Mouse (Mus musculus) adrenal gland, adult 2 months (tissue): ENCODE data around the gene Grk6. TPM values are rescaled to one million over a fixed set of nuclear protein-coding genes. Genes with fewer than 3 reads are reported as not detected.

Experiments
- DNase-seq: peaks from one replicate; pipeline ENCODE4 v3.0.0; 2021
- polyA plus RNA-seq: library from polyadenylated mRNA; depleted of rRNA; stranded (reverse); fragments of >200 nt; gene quantifications from 2 replicates; pipeline ENCODE4 v1.2.3, GENCODE M21; 2012
- total RNA-seq, 2 experiments: library from RNA; stranded (reverse); gene quantifications; 2 replicates each; pipeline ENCODE4 v1.2.3; 2021

The Grk6 gene
- total and polyA plus RNA-seq, 3 experiments = 28.4 to 70.5 (median 36.5) TPM

DNA sequence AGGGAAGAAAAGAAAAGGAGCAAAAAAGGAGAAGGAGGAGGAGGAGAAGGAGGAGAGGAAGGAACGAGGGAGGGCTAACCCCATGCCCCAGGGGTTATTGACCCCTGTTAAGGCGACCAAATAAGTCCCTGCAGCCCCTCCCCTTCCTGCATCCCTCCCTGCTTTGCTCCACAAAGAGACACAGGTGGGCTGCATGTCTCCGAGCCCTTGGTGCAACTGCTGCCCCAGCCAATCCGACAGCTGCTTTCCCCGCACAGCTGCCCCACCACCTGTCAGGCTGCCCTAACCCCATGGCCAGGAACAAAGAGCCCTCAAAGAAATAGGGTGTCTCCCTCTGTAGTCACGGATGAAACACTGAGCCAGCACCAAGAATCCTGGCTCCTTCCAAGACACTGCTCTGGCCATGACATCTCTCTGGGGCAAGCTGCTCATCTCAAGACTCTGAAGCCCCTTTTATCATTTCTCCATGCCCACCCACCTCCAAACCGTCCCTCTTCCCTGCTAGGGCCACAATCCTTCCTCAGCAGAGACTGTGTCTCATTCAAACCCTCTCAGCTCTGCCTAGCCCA is 39.7 kb downstream of the Grk6 start:
- no peak for DNase-seq

GRCm38 (mm10) chr13:55486029-55486794 is 41.3 kb downstream of the Grk6 start:
- no peak for DNase-seq

DNA sequence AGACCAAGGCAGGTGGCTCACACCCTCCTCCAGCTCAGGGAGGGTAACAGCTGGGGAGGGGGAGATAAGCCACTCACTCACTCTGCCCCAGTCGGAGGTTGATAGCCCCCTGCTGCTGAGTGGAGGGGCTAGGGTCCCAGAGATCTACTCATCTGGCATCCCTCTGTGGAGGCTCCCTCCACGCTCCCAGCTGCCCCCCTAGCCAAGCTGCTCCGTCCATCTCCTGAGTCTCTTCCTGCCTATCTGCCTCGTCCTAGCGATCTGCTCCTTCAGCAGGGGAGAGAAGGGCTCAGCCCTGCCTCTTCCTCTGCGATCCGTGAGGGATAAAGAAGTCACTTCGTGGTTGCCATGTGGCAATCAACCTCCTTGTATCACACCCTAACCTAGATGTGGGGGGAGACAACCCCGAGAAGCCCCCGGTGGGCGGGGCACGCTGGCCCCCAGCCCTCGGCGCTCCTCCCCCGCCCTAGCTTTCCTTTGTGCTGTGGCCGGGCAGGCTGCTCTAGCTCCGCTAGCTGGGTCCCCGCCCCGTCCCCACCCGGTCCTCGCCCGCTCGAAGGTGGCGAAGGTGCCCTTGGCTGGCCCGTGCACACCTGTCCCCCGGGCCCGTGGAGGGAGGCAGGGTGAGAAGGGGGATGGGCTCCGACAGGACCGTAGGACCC is 42.2 kb downstream of the Grk6 start:
- peak; percentile 51 for DNase-seq

DNA sequence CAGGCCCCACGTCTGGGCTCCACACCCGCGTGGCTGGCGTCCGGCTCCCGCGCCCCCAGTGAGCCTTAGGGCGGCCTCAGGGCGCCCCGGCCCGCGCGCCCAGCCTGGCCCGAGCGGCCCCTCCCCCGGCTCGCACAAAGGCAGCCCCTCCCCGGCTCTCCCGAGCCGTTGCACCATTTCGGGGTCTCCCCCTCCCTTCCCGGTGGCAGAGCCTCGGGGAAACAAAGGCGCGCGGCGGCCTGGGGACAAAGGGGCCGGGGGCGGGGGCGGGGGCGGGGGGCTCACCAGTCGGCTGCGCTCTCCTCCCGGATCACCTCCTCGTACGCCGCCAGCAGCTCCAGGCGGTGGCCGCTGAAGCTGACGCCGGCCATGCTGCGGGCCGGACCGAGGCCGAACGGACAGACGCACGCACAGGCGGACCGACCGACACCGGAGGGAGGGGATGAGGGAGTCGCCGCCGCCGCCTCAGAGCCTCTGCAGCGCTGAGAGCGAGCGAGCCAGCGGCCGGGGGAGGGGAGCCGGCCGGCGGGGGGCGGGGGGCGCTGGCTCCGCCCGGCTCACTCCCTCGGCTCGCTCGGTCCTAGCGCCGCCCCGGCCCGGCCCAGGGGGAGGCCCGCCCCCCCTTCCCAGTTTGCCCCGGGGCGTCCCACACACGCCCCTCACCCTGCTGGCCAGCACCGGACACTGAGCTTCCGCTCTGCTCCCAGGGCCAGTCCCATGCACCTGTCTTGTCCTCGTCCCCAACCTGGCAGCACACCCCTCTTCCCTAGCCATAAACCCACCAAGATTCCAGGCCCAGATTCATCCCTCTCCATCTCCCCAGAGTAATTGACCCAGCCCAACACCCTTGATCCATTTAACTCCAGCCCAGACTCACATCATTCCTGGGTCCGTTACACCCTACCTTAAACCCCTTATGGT is 43.0 kb downstream of the Grk6 start, which contains the start of gene Dbn1:
Gene Dbn1 (minus strand): TSS at position 534 of the 921 bp plus-strand sequence.
- DNase-seq = peak; percentile 61

GRCm38 (mm10) chr13:55494257-55494656 is 49.4 kb downstream of the Grk6 start:
- DNase-seq = no peak

DNA sequence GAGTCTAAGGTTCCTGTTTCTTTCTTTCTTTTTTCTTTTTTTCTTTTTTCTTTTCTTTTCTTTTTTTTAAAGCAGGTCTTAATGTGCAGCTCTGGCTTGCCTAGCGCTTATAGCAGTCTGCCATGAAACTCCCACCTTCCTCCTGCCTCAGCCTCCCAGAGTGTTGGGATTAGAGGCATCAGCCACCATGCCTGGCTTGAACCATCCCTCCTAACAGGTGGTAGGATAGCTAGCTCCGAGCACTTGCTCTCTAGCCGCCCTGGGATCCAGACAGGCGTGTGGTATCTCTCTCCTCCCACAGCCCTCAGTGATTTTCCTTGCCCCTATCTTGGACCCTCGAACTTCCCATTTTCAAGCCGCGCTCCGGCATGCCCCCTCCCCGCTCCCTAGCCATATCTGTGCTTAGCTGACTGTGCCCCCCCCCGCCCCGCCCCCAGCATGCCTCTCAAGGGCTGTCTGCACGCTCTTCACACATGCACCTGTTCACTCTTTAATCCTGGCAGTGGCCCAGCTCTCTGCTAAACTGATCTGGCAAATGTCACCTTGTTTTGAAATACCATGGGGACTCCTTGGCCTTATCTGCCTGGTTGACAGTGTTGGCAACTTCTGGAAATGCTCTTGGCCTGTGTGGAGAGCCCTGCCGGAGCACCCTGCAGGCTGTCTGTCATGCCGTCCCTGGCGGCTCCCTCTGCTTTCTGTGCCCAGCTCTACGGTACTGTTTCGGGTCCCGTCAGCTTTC is 50.2 kb downstream of the Grk6 start:
- peak; percentile 56 for DNase-seq

DNA sequence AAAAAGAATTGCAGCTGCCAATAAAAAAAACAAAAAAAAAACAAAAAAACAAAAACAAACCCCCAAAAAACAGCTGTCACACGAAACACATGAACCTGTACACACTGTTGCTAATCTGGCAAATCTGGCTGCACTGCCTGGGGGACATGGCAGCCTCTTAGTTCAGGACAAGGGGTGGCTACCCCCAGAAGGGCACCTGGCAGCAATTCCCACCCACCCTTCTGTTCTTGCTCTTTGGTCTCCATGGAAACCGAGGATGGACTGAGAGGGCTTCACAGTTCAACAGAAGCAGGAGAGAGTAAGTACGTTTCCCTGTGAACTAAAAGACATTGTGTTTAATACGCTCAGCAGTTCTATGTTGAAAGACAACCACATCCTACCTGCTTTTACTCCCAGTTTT is 50.8 kb downstream of the Grk6 start:
- DNase-seq = no peak

DNA sequence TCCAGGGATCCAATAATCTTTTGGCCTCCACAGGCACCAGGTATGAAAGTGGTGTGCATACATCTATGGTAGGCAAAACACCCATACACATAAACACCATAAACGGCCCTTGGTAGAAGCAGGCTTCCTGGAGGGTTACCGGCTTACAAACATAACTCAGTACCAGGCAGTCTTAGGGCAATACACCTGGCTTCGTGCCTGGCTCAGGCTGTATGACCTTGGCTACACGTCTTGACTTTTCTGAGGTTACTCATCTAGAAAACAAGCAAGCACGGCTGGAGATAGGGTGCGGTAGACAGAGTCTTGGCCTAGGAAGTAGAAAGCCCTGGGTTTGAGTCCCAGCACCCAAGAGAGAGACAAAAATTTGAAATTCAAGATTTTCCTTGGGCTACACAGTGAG is 51.8 kb downstream of the Grk6 start:
- no peak for DNase-seq

- DNase-seq = no peak
Observed at GRCm38 (mm10) chr13:55498906-55499305, 54.0 kb downstream of the Grk6 start.

- no peak for DNase-seq
Observed at GRCm38 (mm10) chr13:55500575-55500974, 55.7 kb downstream of the Grk6 start.

- DNase-seq = no peak
Observed at GRCm38 (mm10) chr13:55502405-55502804, 57.5 kb downstream of the Grk6 start.

DNA sequence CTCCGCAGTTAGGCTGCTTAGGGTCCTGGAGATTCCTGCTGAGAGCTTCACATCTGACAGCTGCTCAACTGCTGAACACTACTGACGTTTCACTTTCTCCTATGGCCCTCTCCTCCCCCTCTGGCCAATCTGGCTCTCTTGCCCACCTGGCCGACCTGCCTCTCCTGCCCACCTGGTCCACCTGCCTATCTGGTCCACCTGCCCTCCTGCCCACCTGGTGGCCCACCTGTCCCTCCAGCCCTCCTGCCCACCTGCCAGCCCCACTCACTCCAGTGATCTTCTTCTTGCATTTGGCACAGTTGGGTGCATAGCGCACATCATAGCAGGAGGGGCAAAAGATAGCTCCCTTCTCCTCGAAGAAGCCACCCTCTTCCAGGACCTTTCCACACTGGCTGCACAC is 59.5 kb downstream of the Grk6 start:
- no peak for DNase-seq

DNA sequence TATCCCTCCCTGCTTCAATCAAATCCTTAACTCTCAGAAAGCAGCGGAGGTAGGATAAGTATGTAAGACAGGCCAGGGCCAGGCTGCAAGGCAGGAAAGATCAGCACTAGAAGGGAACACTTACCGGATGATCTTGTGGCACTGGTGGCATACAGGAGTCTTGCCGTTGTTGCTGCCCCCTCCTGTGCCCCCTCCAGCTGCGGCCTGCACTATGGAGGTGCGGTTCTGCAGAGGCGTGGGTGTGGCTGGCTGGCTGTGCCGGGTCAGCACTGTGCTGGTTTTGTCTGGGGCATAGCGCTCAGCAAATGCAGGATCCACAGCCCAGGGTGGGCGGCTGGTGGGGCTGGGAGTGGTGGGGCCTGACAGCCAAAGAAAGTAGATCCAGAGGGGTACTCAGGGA is 60.9 kb downstream of the Grk6 start:
- no peak for DNase-seq

GRCm38 (mm10) chr13:55506697-55507096 is 61.8 kb downstream of the Grk6 start:
- DNase-seq = peak; percentile 28

DNA sequence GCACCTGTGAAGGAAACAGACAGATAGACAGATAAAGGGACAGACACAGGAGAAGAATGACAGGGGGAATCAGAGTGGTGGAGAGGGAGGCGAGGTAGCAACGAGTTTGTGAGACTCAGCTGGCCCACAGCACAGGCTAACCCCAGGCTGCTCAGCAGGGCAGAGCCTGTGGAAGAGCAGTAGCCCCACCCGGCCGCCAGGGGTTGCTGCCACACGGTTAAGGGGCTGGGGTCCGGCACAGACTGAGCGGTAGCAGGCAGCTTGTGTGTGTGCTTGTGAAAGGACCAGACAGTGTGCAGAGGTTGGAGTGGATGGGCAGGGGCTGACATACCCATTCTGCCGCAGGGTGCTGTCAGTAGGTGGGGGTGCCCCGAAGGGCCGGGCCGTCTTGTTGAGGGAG is 63.0 kb downstream of the Grk6 start:
- no peak for DNase-seq

DNA sequence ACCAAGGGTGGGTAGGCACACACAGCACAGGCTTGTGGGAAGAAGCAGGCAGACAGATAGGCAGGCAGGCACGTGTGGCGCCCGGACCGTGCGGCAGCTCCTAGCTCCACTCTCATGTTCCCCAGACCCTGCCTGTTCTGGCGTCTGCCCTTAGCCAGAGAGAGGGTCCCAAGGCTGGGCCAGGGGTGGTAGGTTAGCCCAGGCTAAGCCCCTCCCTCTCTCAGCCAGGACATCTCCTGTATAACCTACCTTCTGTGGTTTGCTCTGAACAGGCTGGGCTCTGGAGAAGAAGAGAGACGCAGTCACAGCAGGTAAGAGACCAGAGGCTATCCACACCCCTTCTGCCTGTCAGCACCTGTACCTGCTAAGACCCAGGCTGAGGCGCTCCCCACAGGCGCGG is 63.7 kb downstream of the Grk6 start:
- DNase-seq = no peak

DNA sequence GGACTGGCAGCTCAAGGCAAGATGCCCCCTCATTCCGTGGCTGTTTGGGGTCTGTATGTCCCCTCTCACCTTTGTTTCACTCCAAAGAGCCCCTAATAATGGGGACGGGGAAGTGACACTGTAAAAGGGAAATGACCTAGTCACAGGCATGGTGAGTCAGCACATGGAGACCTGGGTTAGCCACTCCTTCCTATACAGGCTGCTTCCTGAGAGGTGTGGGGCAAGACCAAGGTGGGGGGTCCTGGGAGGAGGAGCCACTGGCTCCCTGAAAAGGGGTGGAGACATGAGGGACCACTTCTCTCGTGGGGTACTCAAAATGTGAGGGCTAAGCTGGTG is 65.4 kb downstream of the Grk6 start:
- no peak for DNase-seq
